Mouse (Mus musculus): ENCODE measurements around the gene Tmub2.

Gene Tmub2

DNA sequence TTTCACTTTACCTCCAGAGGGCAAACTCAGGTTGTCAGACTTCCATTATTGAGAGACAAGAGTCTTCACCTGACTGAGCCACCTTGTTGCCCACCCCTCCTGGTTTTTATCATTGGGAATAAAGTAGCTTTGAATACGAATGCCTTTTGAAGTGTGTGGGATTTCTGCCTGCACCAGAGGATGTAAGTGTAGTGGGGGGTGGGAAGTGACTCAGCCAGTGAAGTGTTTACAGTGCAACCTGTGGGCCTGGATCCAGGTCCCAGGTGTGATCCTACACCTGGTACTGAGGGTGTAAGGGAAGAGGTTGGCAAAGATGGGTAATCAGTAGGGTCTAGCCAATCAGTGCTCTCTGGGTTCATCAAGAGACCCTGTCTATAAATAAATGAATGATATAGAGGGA lies 38.8 kb downstream of the Tmub2 start:
- no peak for DNase-seq (ENCODE audit: extremely low read depth, low read depth)

DNA sequence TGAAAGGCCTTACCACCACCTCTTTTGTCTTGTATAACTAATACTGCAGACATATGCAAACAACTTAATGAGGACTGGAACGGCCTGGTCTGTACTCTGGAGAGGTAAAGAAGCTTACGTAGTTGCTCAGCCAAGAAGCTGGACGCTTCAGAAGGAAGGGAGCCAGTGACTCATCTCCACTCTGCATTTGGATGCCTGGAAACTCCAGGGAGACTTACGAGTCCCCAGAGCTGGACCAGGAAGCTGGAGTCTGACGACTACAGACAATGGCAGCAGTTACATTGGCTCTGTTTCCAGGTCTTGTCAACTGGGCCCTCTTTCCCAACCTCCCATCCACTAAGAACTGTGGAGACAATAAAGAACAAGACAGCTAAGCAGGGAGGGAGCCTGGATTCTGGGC lies 42.5 kb downstream of the Tmub2 start:
- DNase-seq (ENCODE audit: extremely low read depth, low read depth) = no peak

DNA sequence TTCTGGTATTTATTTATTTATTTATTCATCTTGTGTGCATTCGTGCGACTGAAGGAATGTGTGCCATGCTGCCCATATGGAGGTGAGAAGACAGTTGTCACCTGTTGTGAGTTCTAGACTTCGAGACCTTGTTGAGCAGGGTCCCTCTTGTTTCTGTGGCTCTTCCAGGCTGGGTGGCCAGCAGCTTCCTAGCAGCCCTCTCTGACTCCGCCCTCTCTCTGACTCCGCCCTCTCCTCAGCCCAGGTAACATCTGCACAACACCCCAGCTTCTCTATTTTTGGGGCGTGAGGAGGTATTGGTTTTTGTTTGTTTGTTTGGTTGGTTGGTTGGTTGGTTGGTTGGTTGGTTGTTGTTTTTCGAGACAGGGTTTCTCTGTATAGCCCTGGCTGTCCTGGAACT lies 43.1 kb downstream of the Tmub2 start:
- DNase-seq (ENCODE audit: extremely low read depth, low read depth) = no peak

DNA sequence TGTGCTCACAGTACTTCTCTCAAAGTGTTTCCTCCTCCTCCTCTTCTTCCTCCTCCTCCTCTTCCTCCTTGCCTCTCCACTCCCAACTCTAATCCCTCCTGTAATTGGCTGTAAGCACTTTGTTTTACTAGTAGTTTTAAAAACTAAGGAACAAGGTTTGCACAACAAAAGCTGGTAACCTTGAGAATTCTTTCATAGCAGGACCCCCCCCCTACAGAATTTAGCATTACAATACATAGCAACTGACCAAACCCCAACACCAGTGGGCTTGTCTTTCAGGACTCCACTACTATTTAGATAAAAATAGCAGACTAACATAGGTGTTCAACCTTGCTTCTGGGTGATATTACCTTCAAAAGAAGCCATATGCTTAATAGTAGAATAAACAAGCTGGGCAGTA lies 44.8 kb downstream of the Tmub2 start:
- DNase-seq (ENCODE audit: extremely low read depth, low read depth) = no peak

- DNase-seq (ENCODE audit: extremely low read depth, low read depth) = no peak
These were observed 45.3 kb downstream of the Tmub2 start for GRCm38 (mm10) chr11:102330039-102330438.

- no peak for DNase-seq (ENCODE audit: extremely low read depth, low read depth)
These were observed 47.1 kb downstream of the Tmub2 start for GRCm38 (mm10) chr11:102331806-102332205.

DNA sequence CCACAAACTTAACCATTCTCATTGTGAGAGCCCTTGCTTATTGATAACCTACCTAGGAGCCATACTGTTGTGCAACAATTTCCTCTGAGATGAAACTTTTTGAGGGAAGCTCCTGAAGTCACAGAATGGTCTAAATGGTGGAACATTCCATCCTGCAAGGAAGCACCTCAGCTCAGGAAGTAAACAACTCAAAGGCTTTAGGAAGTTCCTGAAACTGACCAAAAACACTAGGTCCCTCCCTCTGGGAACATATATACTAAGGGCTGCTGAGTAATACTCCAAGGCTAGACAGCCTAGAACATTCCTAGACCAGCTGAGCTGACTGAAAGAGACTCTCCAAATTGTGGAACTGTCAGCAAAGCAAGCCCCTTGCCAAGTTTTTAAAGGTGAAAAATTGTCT lies 48.3 kb downstream of the Tmub2 start:
- DNase-seq (ENCODE audit: extremely low read depth, low read depth) = no peak

DNA sequence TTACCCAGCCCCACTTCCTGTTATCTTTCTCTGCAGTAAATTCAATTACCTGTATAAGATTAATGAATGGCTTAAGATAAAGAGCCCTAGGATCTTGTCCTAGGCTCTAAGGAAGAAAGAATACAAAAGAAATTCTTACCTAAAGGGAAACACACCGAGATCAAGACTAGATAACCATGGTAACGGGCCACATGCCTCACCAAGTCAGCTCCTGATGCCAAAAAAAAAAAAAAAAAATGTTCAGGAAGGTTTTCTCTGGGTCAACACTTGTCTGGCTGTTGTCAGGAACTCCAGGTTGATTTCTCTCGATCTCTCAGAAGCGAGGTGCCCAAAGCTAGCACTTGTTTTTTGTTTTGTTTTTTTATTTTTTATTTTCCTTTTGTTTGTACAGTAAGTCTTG lies 49.3 kb downstream of the Tmub2 start:
- DNase-seq (ENCODE audit: extremely low read depth, low read depth) = no peak

DNA sequence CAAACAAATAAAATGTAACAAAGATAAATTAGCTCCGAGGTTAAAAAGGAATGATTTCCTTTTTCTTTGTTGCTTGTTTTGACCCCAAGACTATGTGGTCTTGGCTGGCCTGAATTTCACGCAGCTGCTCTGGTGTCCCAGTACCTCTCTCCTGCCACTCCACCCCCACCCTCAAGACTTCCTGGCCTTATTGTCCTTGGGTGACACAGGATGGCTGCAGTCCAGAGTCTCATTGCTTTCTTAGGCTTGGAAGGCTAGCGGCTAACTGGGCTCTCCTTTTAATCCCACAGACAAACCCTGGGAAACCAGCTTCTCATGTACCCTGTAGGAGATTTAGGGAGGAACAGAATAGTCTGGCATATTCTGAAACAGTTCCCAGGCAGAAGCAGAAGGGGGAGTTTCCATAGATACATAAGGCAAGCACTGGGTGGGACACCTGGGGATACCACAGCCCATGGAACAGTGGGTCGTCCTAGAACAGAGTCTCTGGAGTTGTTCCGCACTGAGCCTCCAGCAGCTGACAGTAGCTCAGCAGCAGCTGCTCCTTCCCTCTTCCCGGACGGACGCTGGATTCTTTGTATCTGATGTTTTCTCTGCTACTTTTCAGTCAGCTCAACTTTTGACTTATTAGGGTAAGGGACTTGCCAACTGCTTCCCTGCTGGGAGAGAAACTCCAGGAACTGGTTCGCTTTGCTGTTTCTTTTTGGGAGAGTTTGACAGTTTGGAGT lies 50.4 kb downstream of the Tmub2 start:
- DNase-seq (ENCODE audit: extremely low read depth, low read depth) = no peak

DNA sequence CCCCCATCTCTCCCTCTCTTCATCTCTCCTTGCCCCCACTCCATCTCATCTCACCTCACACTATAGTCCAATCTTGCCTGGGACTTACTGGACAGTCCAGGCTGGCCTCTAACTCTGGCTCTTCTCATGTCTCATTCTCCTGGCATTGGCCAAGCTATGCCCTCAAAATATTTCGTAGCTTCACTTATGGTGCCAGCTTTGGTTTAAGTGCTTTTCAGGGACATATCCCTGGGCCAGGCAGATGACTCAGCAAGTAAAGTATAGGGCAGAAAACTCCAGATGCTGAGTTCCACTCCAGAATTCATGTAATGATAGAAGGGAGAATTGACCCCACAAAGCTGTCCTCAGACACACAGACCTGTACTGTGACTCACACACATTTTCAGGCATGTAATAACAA lies 51.5 kb downstream of the Tmub2 start:
- DNase-seq (ENCODE audit: extremely low read depth, low read depth) = no peak

GRCm38 (mm10) chr11:102337921-102338320 lies 53.2 kb downstream of the Tmub2 start:
- no peak for DNase-seq (ENCODE audit: extremely low read depth, low read depth)

- no peak for DNase-seq (ENCODE audit: extremely low read depth, low read depth)
These were observed 53.8 kb downstream of the Tmub2 start for GRCm38 (mm10) chr11:102338561-102338960.

All from MEL-GATA-1-ER (cell line).